Mouse (Mus musculus): ENCODE results near the gene Snx6. TPM values are rescaled to one million over a fixed set of nuclear protein-coding genes. Genes with fewer than 3 reads are reported as not detected.
A peak's percentile ranks its signal among the peaks of the same experiment; 100 is the strongest.
"Not testable (repeated sequence)": the region's sequence is repeated elsewhere in the genome, so short reads cannot be mapped to it uniquely, and the experiment has no call there.

Snx6 gene
- total RNA-seq, 2 experiments from 2014 or later, result 49.7 to 52.9 TPM

GRCm38 (mm10) chr12:54805254-54806002, 9.9 kb upstream of the Snx6 start:
- no peak for DNase-seq
- intact Hi-C loops (cut with DNase I), result no loop called here

GRCm38 (mm10) chr12:54803531-54803930, 8.0 kb upstream of the Snx6 start:
- intact Hi-C loops (cut with DNase I), result no loop called here
- no peak for DNase-seq

- DNase-seq, result no peak
- intact Hi-C loops (cut with DNase I), result no loop called here
Observed at GRCm38 (mm10) chr12:54796516-54797195, 1.2 kb upstream of the Snx6 start.

- intact Hi-C loops (cut with DNase I), result no loop called here
- DNase-seq, result no peak
Observed at GRCm38 (mm10) chr12:54794392-54794791, 1.1 kb downstream of the Snx6 start.

GRCm38 (mm10) chr12:54791465-54791864, 4.0 kb downstream of the Snx6 start:
- intact Hi-C loops (cut with DNase I), result no loop called here
- DNase-seq, result no peak

GRCm38 (mm10) chr12:54789346-54790143, 6.0 kb downstream of the Snx6 start:
- peak; percentile 73 for DNase-seq
- intact Hi-C loops (cut with DNase I), result no loop called here

- intact Hi-C loops (cut with DNase I), result no loop called here
- peak; percentile 41 to 58 for DNase-seq
Observed at GRCm38 (mm10) chr12:54763624-54764023, 31.9 kb downstream of the Snx6 start.

- DNase-seq, result no peak
- intact Hi-C loops (cut with DNase I), result no loop called here
Observed at GRCm38 (mm10) chr12:54760676-54761075, 34.8 kb downstream of the Snx6 start.

- intact Hi-C loops (cut with DNase I), result no loop called here
- no peak for DNase-seq
Observed at GRCm38 (mm10) chr12:54758846-54759245, 36.7 kb downstream of the Snx6 start.

GRCm38 (mm10) chr12:54748647-54749046, 46.9 kb downstream of the Snx6 start:
- intact Hi-C loops (cut with DNase I), result no loop called here
- no peak for DNase-seq

GRCm38 (mm10) chr12:54738661-54739243, 56.8 kb downstream of the Snx6 start:
- intact Hi-C loops (cut with DNase I), result not testable (repeated sequence)
- DNase-seq, result peak; percentile 23 to 31

GRCm38 (mm10) chr12:54737891-54738660, 57.4 kb downstream of the Snx6 start:
- intact Hi-C loops (cut with DNase I); DNase-seq: not testable (repeated sequence)

GRCm38 (mm10) chr12:54734307-54735131, 61.0 kb downstream of the Snx6 start:
- intact Hi-C loops (cut with DNase I), result not testable (repeated sequence)
- peak; percentile 40 to 56 for DNase-seq

GRCm38 (mm10) chr12:54729140-54730059, 66.1 kb downstream of the Snx6 start:
- DNase-seq; intact Hi-C loops (cut with DNase I): not testable (repeated sequence)

- intact Hi-C loops (cut with DNase I); DNase-seq: not testable (repeated sequence)
Observed at GRCm38 (mm10) chr12:54718871-54719786, 76.4 kb downstream of the Snx6 start.

- DNase-seq; intact Hi-C loops (cut with DNase I): not testable (repeated sequence)
Observed at GRCm38 (mm10) chr12:54717516-54717915, 78.0 kb downstream of the Snx6 start.

All from heart, postnatal 10 days (tissue).